In genomic region chr10:73953362-73953761, GRCm38 (mm10) we compare ENCODE assay signal across 19 mouse cellular contexts.
DNase-seq lines count a peak whose midpoint lies in the region; ATAC-seq and TF ChIP-seq lines count a peak whose summit lies in the region.
"Had no signal": no experiment of that assay in that cellular context is flagged by ENCODE, and none has a peak within 500 bp of the region (broad histone marks: within the 10 kb centered on the region; RNA-seq: fewer than 3 reads in every experiment).

No protein-coding gene starts in this region.

- no peaks in the 10 kb centered on the region for H3K9me3 ChIP-seq in lung, embryonic 16.5 days (ENCODE audit: control insufficient read depth, low read length)
- no peaks in the 10 kb centered on the region for H3K9me3 ChIP-seq in lung, postnatal 0 days (ENCODE audit: low read length)

- H3K4me2 ChIP-seq in lung, embryonic 16.5 days (ENCODE audit: low read depth, low read length) = no peak overlapping the region
- H3K4me2 ChIP-seq in lung, postnatal 0 days (replicated peaks; ENCODE audit: low read depth, low read length) = no peak overlapping the region

- no peak overlapping the region for H3K27ac ChIP-seq in lung, embryonic 16.5 days (ENCODE audit: low read length)
- H3K27ac ChIP-seq in lung, postnatal 0 days (ENCODE audit: low read length) = no peak overlapping the region

- no peaks in the 10 kb centered on the region for H3K4me1 ChIP-seq in lung, embryonic 16.5 days (replicated peaks; ENCODE audit: control insufficient read depth, insufficient read depth, low read length)
- no peaks in the 10 kb centered on the region for H3K4me1 ChIP-seq in lung, postnatal 0 days (ENCODE audit: insufficient read depth, low read depth, low read length)

- H3K27me3 ChIP-seq in lung, embryonic 16.5 days (ENCODE audit: control insufficient read depth, insufficient read depth, low read depth, low read length) = no peaks in the 10 kb centered on the region
- H3K27me3 ChIP-seq in lung, postnatal 0 days (replicated peaks; ENCODE audit: insufficient read depth, low read length) = no peaks in the 10 kb centered on the region
- H3K27me3 ChIP-seq: CH12.LX, Patski had no signal

- TF ChIP-seq CTCF in lung, postnatal 0 days (IDR thresholded peaks at IDR 0.05) = no peak

- no peak for DNase-seq in lung, postnatal 25 days (ENCODE audit: low spot score)
- peak; percentile 79 for DNase-seq in lung, postnatal 0 days (ENCODE audit: low spot score)
- no peak for DNase-seq in lung, postnatal 4 days
- DNase-seq: adrenal gland, adult 2 months; adrenal gland, adult 8-10 months; adrenal gland, postnatal 10 days; adrenal gland, postnatal 14 days; adrenal gland, postnatal 25 days; adrenal gland, postnatal 36 days; B cell, adult 2 months; cerebellum, adult 11 months; cerebellum, adult 11-12 months; cerebellum, adult 18-20 months had no signal

- WGBS in lung, embryonic 16.5 days = 66% methylated on average over 4 of the region's 4 CpGs
- 47% methylated on average over 4 of the region's 4 CpGs for WGBS in lung, postnatal 0 days

- no peak for TF ChIP-seq EP300 in lung, postnatal 0 days (IDR thresholded peaks at IDR 0.05)

- no peaks in the 10 kb centered on the region for H3K36me3 ChIP-seq in lung, embryonic 16.5 days (ENCODE audit: control insufficient read depth, insufficient read depth, low read length)
- H3K36me3 ChIP-seq in lung, postnatal 0 days (ENCODE audit: insufficient read depth, low read length) = no peaks in the 10 kb centered on the region
- H3K36me3 ChIP-seq: G1E had no signal

- H3K9ac ChIP-seq in lung, embryonic 16.5 days (ENCODE audit: low read length) = no peak overlapping the region
- H3K9ac ChIP-seq in lung, postnatal 0 days (replicated peaks; ENCODE audit: low read depth) = no peak overlapping the region

- no peak overlapping the region for H3K4me3 ChIP-seq in lung, embryonic 16.5 days (ENCODE audit: low read length)
- H3K4me3 ChIP-seq in lung, postnatal 0 days (ENCODE audit: low read depth, low read length) = no peak overlapping the region

- ATAC-seq in lung, embryonic 16.5 days (ENCODE audit: low read depth) = peak; percentile 56
- peak; percentile 26; the same call in 1 of the 2 replicates for ATAC-seq in lung, postnatal 0 days
- ATAC-seq: activated CD4-positive, CD25-positive, alpha-beta regulatory T cell, adult 4 months; CD4-positive, CD25-positive, alpha-beta regulatory T cell, adult 4 months; Patski had no signal
